Mouse (Mus musculus): ENCODE results near the gene Nat8f4. TPM values are rescaled to one million over a fixed set of nuclear protein-coding genes. Genes with fewer than 3 reads are reported as not detected.
"Not testable (repeated sequence)": the region's sequence is repeated elsewhere in the genome, so short reads cannot be mapped to it uniquely, and the experiment has no call there.

Gene Nat8f4
- polyA plus RNA-seq, 2 experiments, result 1.7 to 1.9 TPM

DNA sequence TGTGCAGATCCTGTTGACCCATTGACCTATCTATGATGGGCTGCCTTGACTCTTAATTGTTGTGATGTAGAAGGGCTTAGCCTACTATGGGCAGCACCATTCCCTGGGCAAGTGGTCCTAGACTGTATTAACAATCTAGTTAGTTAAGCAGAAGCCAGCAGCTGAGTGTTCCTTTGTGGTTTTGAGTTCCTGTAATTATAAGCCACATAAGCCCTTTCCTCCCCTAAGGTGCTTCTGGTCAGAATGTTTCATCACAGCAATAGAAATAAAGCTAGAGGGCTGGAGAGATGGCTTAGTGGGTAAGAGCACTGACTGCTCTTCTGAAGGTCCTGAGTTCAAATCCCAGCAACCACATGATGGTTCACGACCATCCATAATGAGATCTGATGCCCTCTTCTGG lies 19.0 kb upstream of the Nat8f4 start:
- H3K36me3 ChIP-seq (ENCODE audit: control insufficient read depth, insufficient read depth, low read length), result peaks cover 67% of the 10 kb centered on the region
- H3K4me3 ChIP-seq (replicated peaks; ENCODE audit: low read length), result no peak overlapping the region
- TF ChIP-seq POLR2A (IDR thresholded peaks at IDR 0.05; ENCODE audit: borderline replicate concordance, extremely low read depth, insufficient read depth, insufficient read length), result no peak
- no peaks in the 10 kb centered on the region for H3K4me1 ChIP-seq (ENCODE audit: control insufficient read depth, insufficient read depth, low read length)
- H3K27me3 ChIP-seq (ENCODE audit: control insufficient read depth, insufficient read depth, low read length), result no peaks in the 10 kb centered on the region
- H3K4me2 ChIP-seq (replicated peaks; ENCODE audit: low read depth, low read length, severe bottlenecking), result no peak overlapping the region
- no peak for DNase-seq (ENCODE audit: low spot score)
- 84% methylated on average over 1 of the region's 1 CpGs for WGBS
- no peak overlapping the region for H3K9ac ChIP-seq (ENCODE audit: low read depth, low read length, severe bottlenecking)
- H3K27ac ChIP-seq (replicated peaks; ENCODE audit: low read depth, low read length), result no peak overlapping the region
- H3K9me3 ChIP-seq (ENCODE audit: control insufficient read depth, low read length), result no peaks in the 10 kb centered on the region
- ATAC-seq (ENCODE audit: low FRiP score, low read depth), result no peak

DNA sequence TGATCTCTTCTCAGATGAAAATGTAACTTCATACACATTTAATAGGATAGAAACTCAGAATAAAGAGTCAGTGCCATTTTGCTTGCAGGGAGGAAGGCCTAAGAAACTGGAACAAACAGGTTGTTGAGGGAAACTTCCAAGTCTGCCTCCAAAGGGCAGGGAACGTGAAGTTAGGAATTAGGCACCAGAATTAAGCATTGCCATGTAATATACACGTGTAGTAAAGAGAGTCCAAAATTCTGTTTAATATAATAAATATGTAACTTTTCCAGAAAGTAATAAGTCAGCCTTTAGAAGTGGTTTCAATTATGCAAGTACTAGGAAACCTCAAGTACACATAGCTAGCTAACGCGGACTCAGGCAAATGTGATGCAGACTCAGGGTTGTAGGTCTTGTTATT lies 14.7 kb upstream of the Nat8f4 start:
- Histone ChIP-seq H3K4me1 (ENCODE audit: control insufficient read depth, insufficient read depth, low read length) (peaks cover 10% of the 10 kb centered on the region; the same call in 1 of the 2 replicates), H3K36me3 (ENCODE audit: control insufficient read depth, insufficient read depth, low read length) (peaks cover 29% of the 10 kb centered on the region), H3K4me2 (replicated peaks; ENCODE audit: low read depth, low read length, severe bottlenecking) (no peak overlapping the region), H3K27me3 (ENCODE audit: control insufficient read depth, insufficient read depth, low read length) (no peaks in the 10 kb centered on the region), H3K27ac (replicated peaks; ENCODE audit: low read depth, low read length) (no peak overlapping the region), H3K4me3 (replicated peaks; ENCODE audit: low read length) (no peak overlapping the region), H3K9ac (ENCODE audit: low read depth, low read length, severe bottlenecking) (no peak overlapping the region), H3K9me3 (ENCODE audit: control insufficient read depth, low read length) (no peaks in the 10 kb centered on the region)
- 72% methylated on average over 4 of the region's 4 CpGs for WGBS
- TF ChIP-seq POLR2A (IDR thresholded peaks at IDR 0.05; ENCODE audit: borderline replicate concordance, extremely low read depth, insufficient read depth, insufficient read length), result no peak
- no peak for DNase-seq (ENCODE audit: low spot score)
- no peak for ATAC-seq (ENCODE audit: low FRiP score, low read depth)

DNA sequence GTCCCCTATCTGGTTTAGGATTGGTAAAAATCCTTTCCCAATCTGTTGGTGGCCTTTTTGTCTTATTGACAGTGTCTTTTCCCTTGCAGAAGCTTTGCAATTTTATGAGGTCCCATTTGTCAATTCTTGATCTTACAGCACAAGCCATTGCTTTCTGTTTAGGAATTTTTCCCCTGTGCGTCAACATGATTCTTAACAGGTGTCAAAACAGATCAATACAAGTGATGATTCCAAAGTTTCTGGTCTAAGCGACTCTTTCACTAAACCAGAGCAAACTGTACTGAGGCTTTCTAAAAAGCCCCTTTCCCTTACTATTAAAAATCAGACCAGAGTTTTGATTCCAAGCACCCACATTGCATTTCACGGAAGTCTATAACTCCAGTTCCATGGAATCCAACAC lies 13.7 kb upstream of the Nat8f4 start:
- ATAC-seq (ENCODE audit: low FRiP score, low read depth); H3K27me3 ChIP-seq (ENCODE audit: control insufficient read depth, insufficient read depth, low read length); H3K9me3 ChIP-seq (ENCODE audit: control insufficient read depth, low read length); H3K4me2 ChIP-seq (replicated peaks; ENCODE audit: low read depth, low read length, severe bottlenecking); H3K4me3 ChIP-seq (replicated peaks; ENCODE audit: low read length); DNase-seq (ENCODE audit: low spot score); H3K9ac ChIP-seq (ENCODE audit: low read depth, low read length, severe bottlenecking); H3K27ac ChIP-seq (replicated peaks; ENCODE audit: low read depth, low read length): not testable (repeated sequence)
- H3K4me1 ChIP-seq (ENCODE audit: control insufficient read depth, insufficient read depth, low read length), result peaks cover 10% of the 10 kb centered on the region; the same call in 1 of the 2 replicates
- WGBS, result 97% methylated on average over 3 of the region's 3 CpGs
- H3K36me3 ChIP-seq (ENCODE audit: control insufficient read depth, insufficient read depth, low read length), result peaks cover 21% of the 10 kb centered on the region

DNA sequence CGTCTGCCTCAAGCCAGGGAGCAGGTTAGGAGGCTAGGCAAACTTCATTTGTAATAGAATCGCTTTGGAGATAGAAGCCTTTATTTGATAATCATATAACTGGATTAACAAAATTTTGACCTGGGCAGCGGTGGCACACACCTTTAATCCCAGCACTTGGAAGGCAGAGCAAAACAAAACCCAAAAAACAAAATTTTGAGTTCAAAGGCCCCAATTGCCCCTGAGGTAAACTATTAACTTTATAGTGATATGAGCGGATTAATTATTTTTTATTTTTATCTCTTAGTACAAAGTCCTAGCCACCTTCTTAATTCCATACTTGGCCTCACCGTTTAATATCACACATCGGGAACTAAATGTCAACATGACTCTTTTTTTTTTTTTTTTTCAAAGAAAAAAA lies 11.9 kb upstream of the Nat8f4 start:
- H3K27ac ChIP-seq (replicated peaks; ENCODE audit: low read depth, low read length), result no peak overlapping the region
- H3K9ac ChIP-seq (ENCODE audit: low read depth, low read length, severe bottlenecking), result peak overlapping the region; percentile 72
- H3K4me3 ChIP-seq (replicated peaks; ENCODE audit: low read length), result peak overlapping the region; percentile 44
- ATAC-seq (ENCODE audit: low FRiP score, low read depth), result no peak
- TF ChIP-seq POLR2A (IDR thresholded peaks at IDR 0.05; ENCODE audit: borderline replicate concordance, extremely low read depth, insufficient read depth, insufficient read length), result no peak
- no peak for DNase-seq (ENCODE audit: low spot score)
- H3K36me3 ChIP-seq (ENCODE audit: control insufficient read depth, insufficient read depth, low read length), result peaks cover 6% of the 10 kb centered on the region; the same call in 1 of the 2 replicates
- H3K27me3 ChIP-seq (ENCODE audit: control insufficient read depth, insufficient read depth, low read length), result no peaks in the 10 kb centered on the region
- H3K9me3 ChIP-seq (ENCODE audit: control insufficient read depth, low read length), result no peaks in the 10 kb centered on the region
- peak overlapping the region; percentile 65 for H3K4me2 ChIP-seq (replicated peaks; ENCODE audit: low read depth, low read length, severe bottlenecking)
- peaks cover 10% of the 10 kb centered on the region; the same call in 1 of the 2 replicates for H3K4me1 ChIP-seq (ENCODE audit: control insufficient read depth, insufficient read depth, low read length)
- WGBS, result 82% methylated on average over 6 of the region's 6 CpGs

DNA sequence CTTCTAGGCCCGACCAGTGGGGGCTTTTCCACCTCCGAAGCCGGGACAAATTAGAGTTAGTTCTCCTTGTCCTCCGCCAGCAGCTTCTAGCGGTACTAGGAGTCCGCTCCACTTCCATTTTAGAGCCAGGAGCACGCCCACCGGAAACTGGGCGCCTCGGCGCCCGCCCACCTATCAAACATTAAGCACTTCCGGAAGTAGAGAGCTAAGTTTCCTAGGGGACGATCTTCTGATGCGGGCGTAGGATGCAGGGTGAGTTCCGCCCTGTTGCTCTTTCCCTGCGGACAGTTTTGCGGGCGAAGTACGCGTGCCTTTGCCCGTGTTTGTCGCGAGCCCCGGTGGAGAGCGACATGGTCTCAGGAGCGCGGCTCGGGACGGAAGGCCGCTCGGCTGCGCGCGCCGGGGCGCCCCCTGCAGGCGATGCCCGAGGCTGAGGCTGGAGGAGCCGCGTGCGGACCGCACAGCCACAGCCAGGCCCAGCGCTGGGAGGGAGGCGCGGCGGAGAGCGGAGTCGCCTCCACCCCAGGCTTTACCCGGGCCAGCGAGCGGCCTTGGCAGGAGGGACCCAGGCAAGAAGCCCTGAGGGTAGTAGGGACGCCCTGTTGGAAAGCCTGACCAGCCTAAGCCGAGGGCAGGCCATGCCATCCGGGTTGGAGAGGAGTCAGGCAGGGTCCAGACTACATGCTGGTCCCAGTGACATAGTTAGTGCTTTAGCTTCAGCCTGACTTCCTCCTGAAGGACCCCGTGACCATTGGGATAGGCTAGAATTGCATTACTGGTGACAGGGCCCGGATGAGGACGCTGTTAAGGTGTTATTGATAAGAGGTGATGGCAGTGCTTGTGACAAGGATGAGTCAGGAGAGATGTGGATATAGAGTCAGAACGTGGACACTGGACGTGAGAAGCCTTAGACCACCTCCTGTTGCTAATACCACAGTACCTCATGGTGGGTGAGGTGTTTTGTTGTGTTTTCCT lies 11.1 kb upstream of the Nat8f4 start, which contains the start of gene Nat8f1:
Nat8f1 (minus strand) TSS at position 149 of the 975 bp plus-strand sequence.
- H3K4me2 ChIP-seq (replicated peaks; ENCODE audit: low read depth, low read length, severe bottlenecking), result peak within 1 kb of the TSS; percentile 72
- peak; percentile 94 for ATAC-seq (ENCODE audit: low FRiP score, low read depth)
- peak within 1 kb of the TSS; percentile 65 for H3K27ac ChIP-seq (replicated peaks; ENCODE audit: low read depth, low read length)
- peaks cover 10% of the 10 kb centered on the region; the same call in 1 of the 2 replicates for H3K4me1 ChIP-seq (ENCODE audit: control insufficient read depth, insufficient read depth, low read length)
- H3K9ac ChIP-seq (ENCODE audit: low read depth, low read length, severe bottlenecking), result peak within 1 kb of the TSS; percentile 72
- peak within 1 kb of the TSS; percentile 44 for H3K4me3 ChIP-seq (replicated peaks; ENCODE audit: low read length)
- peak; percentile 31; the same call in 1 of the 2 replicates for TF ChIP-seq POLR2A (IDR thresholded peaks at IDR 0.05; ENCODE audit: borderline replicate concordance, extremely low read depth, insufficient read depth, insufficient read length)
- not testable (repeated sequence) for H3K27me3 ChIP-seq (ENCODE audit: control insufficient read depth, insufficient read depth, low read length); H3K9me3 ChIP-seq (ENCODE audit: control insufficient read depth, low read length); H3K36me3 ChIP-seq (ENCODE audit: control insufficient read depth, insufficient read depth, low read length)
- DNase-seq (ENCODE audit: low spot score), result peak; percentile 93
- WGBS, result under 1% methylated on average over 57 of the region's 61 CpGs
